16 mouse cellular contexts compared by ENCODE assay signal in the genomic region with DNA sequence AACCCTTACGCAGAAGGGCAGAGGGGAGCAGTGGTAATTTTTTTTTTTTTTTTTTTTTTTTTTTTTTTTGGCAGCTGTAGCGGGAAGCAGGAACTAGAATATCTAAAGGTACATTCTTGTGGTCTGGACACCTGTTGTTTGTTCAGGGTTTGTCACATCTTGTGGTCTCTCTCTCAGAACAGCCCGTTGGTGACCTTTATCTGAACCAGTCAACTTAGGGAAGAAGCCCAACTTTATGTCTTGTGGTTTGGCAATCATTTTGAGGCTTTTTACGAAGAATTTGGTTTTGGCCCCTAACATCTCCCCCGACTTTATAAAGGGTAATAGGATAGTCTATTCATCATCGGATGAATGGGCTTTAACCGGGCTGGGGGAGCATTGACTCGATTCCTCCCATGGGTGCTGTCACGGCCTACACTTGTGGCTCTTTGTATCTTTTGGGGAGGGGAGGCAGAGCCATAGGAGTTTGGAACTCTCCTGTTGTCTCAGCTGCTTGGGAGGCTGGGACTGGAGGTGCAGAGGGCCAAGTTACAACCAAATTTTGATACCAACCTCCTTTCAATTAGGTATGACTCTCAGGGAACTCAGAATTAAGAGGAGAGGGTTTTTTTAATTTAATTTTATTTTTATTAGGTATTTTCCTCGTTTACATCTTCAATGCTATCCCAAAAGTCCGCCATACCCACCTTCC.
DNase-seq lines count a peak whose midpoint lies in the region; ATAC-seq lines count a peak whose summit lies in the region.
"Had no signal": no experiment of that assay in that cellular context is flagged by ENCODE, and none has a peak within 500 bp of the region (broad histone marks: within the 10 kb centered on the region; RNA-seq: fewer than 3 reads in every experiment).

No protein-coding gene starts in this region.

- H3K36me3 ChIP-seq in heart, embryonic 16.5 days (ENCODE audit: control insufficient read depth, insufficient read depth) = no peaks in the 10 kb centered on the region
- H3K36me3 ChIP-seq in splenic B cell, adult 2 months (ENCODE audit: control insufficient read depth, insufficient read depth, low read length, poor library complexity, severe bottlenecking) = no peaks in the 10 kb centered on the region
- no peaks in the 10 kb centered on the region for H3K36me3 ChIP-seq in hindbrain, embryonic 12.5 days
- H3K36me3 ChIP-seq: neural tube, embryonic 13.5 days; stomach, embryonic 15.5 days had no signal

- H3K9me3 ChIP-seq in heart, embryonic 16.5 days (replicated peaks; ENCODE audit: control insufficient read depth, low read length) = no peaks in the 10 kb centered on the region
- H3K9me3 ChIP-seq in hindbrain, embryonic 12.5 days (replicated peaks) = no peaks in the 10 kb centered on the region
- H3K9me3 ChIP-seq: neural tube, embryonic 13.5 days; stomach, embryonic 15.5 days had no signal

- DNase-seq in heart, adult 11 months = no peak
- peak; percentile 54 for DNase-seq in CD4-positive, CD25-positive, alpha-beta regulatory T cell, adult 2 months (ENCODE audit: low read depth, low spot score)
- peak; percentile 58 for DNase-seq in splenic B cell, adult 2 months (ENCODE audit: low read depth, low spot score)
- DNase-seq in right cerebral cortex, postnatal 14 days = no peak
- no peak for DNase-seq in c-Kit-positive CD71-positive TER-119-positive erythroid progenitor cells, embryonic 14.5 days (ENCODE audit: low spot score)
- DNase-seq: cerebellum, postnatal 25 days; heart, postnatal 36 days; kidney, adult 11 months; lung, embryonic 14.5 days had no signal

- no peaks in the 10 kb centered on the region for H3K4me1 ChIP-seq in heart, embryonic 16.5 days (ENCODE audit: control insufficient read depth, insufficient read depth, low read length)
- no peaks in the 10 kb centered on the region for H3K4me1 ChIP-seq in hindbrain, embryonic 12.5 days
- H3K4me1 ChIP-seq: neural tube, embryonic 13.5 days; stomach, embryonic 15.5 days had no signal

- peak; percentile 52 for ATAC-seq in heart, embryonic 16.5 days (replicated peaks; ENCODE audit: extremely low read depth, insufficient read depth, low FRiP score)
- ATAC-seq in activated CD4-positive, CD25-positive, alpha-beta regulatory T cell, adult 4 months = peak; percentile 92
- no peak for ATAC-seq in hindbrain, embryonic 12.5 days (ENCODE audit: low FRiP score)

- H3K27me3 ChIP-seq in heart, embryonic 16.5 days (ENCODE audit: control insufficient read depth, insufficient read depth, low read length) = no peaks in the 10 kb centered on the region
- H3K27me3 ChIP-seq in splenic B cell, adult 2 months (ENCODE audit: control insufficient read depth, insufficient read depth, low read length, poor library complexity, severe bottlenecking) = no peaks in the 10 kb centered on the region
- H3K27me3 ChIP-seq in hindbrain, embryonic 12.5 days = no peaks in the 10 kb centered on the region
- H3K27me3 ChIP-seq: neural tube, embryonic 13.5 days; stomach, embryonic 15.5 days had no signal

- no peak overlapping the region for H3K27ac ChIP-seq in heart, embryonic 16.5 days (ENCODE audit: low read length)
- no peak overlapping the region for H3K27ac ChIP-seq in hindbrain, embryonic 12.5 days
- H3K27ac ChIP-seq: neural tube, embryonic 13.5 days; stomach, embryonic 15.5 days had no signal

- H3K4me2 ChIP-seq in heart, embryonic 16.5 days (ENCODE audit: low read depth, low read length) = no peak overlapping the region
- no peak overlapping the region for H3K4me2 ChIP-seq in hindbrain, embryonic 12.5 days (replicated peaks)
- H3K4me2 ChIP-seq: lung, embryonic 14.5 days; midbrain, embryonic 11.5 days; neural tube, embryonic 13.5 days; stomach, embryonic 15.5 days had no signal

- H3K9ac ChIP-seq in heart, embryonic 16.5 days (ENCODE audit: low read length) = no peak overlapping the region
- no peak overlapping the region for H3K9ac ChIP-seq in hindbrain, embryonic 12.5 days
- H3K9ac ChIP-seq: lung, embryonic 14.5 days; neural tube, embryonic 13.5 days; stomach, embryonic 15.5 days had no signal

- no peak overlapping the region for H3K4me3 ChIP-seq in heart, embryonic 16.5 days (ENCODE audit: low read length)
- H3K4me3 ChIP-seq in hindbrain, embryonic 12.5 days = no peak overlapping the region
- H3K4me3 ChIP-seq: erythroblast, embryonic 14.5 days; neural tube, embryonic 13.5 days; stomach, embryonic 15.5 days had no signal

- WGBS in heart, embryonic 16.5 days = 77% methylated on average over 11 of the region's 11 CpGs
- WGBS in hindbrain, embryonic 12.5 days = 83% methylated on average over 11 of the region's 11 CpGs

Comparison
In these comparisons a context has a peak if more than half of its experiments do, and no peak if none do; other contexts are left out.
1. DNase-seq: peak in CD4-positive, CD25-positive, alpha-beta regulatory T cell, adult 2 months (single experiment) and splenic B cell, adult 2 months (single experiment); none in heart, adult 11 months (single experiment), right cerebral cortex, postnatal 14 days (single experiment) and c-Kit-positive CD71-positive TER-119-positive erythroid progenitor cells, embryonic 14.5 days (single experiment).